Mouse (Mus musculus) B cell, adult 62 days (primary cell): Measurements from ENCODE around the gene Aldh1l2. TPM values are rescaled to one million over a fixed set of nuclear protein-coding genes. Genes with fewer than 3 reads are reported as not detected.

Experiments used
- total RNA-seq: library from RNA; stranded (reverse); gene quantifications from 4 replicates; pipeline ENCODE4 v1.2.4, GENCODE M21; 2023

Gene Aldh1l2
- not detected in 4 replicates for total RNA-seq

GRCm38 (mm10) chr10:83533910-83534283, at the start of gene Aldh1l2:
Aldh1l2 (minus strand) TSS chr10:83534140.

DNA sequence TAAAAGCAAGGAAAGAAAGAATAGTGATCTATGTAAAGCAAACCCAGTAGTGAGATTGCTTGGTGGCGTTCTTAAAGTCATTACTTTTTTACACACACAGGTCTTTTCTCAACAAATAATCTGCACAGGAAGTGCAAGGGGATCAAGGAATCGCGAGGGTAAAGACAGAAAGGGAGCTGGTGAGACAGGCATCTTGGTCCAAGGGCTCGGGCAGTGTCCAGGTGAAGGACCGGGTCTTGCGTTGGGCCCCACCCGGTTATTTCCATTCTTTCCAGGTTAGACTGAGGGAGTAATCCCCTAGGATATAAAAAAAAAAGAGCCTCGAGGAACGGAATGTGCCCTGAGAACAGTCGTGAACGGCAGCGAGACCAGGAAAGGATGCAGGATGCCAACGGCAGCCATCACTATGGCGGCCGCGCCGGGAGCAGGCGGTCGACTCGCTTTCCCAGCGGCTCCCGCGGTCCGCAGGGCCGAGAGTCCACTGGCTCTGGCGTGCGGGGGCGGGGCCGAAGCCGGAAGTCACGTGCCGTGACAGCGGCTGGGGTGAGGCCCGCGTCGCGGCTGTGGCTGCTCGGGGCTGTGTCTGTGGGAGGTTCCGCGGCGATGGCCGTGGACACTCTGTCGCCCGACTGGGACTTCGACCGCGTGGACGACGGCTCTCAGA, 9.6 kb upstream of the Aldh1l2 start, which contains the start of gene Washc4:
Gene Washc4, plus strand, starts transcription at position 314 of the 664 bp plus-strand sequence.

Other genes starting within 250 kb of the Aldh1l2 start
- 49.9 to 68.4 TPM (median 64.0 TPM) in 4 replicates for gene Slc41a2, start 196.3 kb downstream of the Aldh1l2 start, total RNA-seq
- gene D10Wsu102e, start 173.9 kb downstream of the Aldh1l2 start, total RNA-seq: 2.9 to 3.5 TPM (median 3.3 TPM) in 4 replicates
- gene Washc4, start 9.6 kb upstream of the Aldh1l2 start, total RNA-seq: 46.2 to 49.9 TPM (median 48.5 TPM) in 4 replicates
- 15.1 to 23.0 TPM (median 19.4 TPM) in 4 replicates for gene Appl2, start 114.6 kb upstream of the Aldh1l2 start, total RNA-seq
- not detected in 4 replicates for gene 1500009L16Rik, start 188.7 kb upstream of the Aldh1l2 start, total RNA-seq